Mouse (Mus musculus) spleen, adult 2 months (tissue): ENCODE data around the gene Wdfy1.

ENCODE experiments used
- CTCF ChIP-seq: fragments of 200-500 bp; IDR thresholded peaks from 2 replicates; pipeline ENCODE4 v1.5.1; 2011; ENCODE audit warnings: mild to moderate bottlenecking, inconsistent platforms; ENCODE audit not compliant: insufficient read depth, insufficient read length, insufficient replicate concordance; ENCODE audit errors: extremely low read depth
- POLR2A ChIP-seq: fragments of 200-500 bp; IDR thresholded peaks from 2 replicates; pipeline ENCODE4 v1.6.1; 2011; ENCODE audit warnings: low read depth, low read length, inconsistent platforms

DNA sequence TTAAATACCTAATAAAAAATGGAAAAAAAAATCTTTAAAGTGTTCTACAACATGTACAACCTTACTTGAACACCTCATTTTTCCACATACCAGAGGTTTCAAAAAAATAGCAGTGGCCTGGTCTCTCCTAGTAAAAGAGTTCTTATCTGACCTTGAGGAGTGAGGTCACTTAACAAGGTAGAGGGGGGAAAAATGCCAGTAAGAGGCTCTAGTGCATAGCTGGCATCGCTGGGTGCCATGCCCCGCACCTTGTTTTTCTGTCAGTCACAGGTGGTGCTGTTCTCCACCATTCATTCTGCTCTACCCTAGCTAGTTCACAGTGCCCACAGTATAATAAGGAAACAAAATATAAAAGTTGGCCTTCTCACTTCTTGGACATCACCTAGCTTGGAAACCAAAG is 121.0 kb downstream of the Wdfy1 start:
- TF ChIP-seq CTCF (no peak), POLR2A (no peak)
